Mouse (Mus musculus): Measurements from ENCODE around the gene Myo1e.
"Not testable (repeated sequence)": the region's sequence is repeated elsewhere in the genome, so short reads cannot be mapped to it uniquely, and the experiment has no call there.

Gene Myo1e

DNA sequence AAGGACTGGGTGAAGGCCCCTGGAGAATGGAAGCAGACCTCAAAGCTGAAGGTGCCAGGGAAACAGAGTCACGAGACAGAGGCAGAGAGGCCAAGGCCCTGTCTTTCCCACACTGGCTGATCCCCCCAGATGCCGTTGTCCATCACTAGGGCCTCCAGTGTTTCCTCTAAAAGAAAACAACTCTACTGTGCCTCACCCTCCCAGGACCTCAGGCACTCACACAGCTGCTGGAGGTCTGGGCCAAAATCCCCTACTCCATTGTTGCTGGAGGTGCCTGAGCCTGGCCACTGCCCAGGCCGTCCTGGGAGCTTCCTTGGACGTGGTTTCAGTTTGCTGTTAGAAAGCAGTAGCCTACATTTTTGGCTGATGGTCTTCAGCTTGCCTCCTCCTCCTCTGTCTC is 47.9 kb downstream of the Myo1e start:
- DNase-seq: no peak

DNA sequence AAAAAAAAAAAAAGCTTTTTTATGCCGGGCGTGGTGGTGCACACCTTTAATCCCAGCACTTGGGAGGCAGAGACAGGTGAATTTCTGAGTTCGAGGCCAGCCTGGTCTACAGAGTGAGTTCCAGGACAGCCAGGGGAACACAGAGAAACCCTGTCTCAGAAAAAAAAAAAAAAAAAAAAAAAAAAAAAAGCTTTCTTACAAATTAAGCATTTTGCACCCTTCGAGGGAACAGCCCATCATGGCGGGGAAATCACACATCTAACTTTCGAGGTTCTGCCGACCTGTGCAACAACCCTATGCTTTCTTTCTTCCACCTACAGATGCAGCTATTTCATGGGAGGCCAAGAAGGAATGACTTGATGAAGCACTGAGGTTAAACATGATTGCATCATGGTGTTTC is 48.9 kb downstream of the Myo1e start:
- DNase-seq: not testable (repeated sequence)

DNA sequence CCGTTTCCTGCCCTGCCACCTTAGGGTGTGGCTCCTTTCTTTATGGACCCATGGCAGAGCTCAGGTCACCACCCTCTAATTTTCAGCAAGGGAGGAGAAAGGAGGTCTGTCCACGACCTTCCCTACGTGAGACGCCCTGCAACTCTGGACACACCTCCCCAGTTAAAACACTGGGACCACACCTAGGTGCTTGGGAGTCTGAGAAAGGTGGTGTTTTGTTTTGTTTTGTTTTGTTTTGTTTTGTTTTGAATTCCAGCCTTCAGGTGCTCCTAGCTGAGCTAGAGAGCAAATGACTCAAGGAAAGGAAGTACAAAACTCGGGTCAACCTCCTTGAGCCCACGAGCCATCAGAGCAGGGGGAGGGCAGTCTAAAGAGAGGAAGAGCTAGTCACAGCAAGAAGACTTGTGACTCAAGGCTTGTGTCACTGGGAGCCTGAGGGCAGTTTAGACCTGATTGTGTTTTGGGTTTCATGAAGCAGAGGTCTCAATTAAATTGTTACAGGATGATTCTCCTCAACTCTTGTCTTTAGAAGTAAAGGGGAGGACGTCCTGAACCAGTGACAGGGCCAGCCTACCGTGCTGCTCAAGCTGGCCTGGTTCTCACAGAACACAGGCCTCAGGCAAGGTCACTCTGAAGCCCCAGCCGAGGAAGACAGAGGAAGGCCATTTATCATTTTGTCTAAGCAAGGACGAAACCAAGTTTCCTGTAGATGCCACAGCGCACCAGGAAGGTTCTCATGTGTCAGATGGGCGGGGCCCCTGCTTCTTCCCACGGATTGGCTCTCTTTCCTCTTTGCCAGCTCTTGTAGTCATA is 50.3 kb downstream of the Myo1e start:
- DNase-seq: peak; percentile 52

DNA sequence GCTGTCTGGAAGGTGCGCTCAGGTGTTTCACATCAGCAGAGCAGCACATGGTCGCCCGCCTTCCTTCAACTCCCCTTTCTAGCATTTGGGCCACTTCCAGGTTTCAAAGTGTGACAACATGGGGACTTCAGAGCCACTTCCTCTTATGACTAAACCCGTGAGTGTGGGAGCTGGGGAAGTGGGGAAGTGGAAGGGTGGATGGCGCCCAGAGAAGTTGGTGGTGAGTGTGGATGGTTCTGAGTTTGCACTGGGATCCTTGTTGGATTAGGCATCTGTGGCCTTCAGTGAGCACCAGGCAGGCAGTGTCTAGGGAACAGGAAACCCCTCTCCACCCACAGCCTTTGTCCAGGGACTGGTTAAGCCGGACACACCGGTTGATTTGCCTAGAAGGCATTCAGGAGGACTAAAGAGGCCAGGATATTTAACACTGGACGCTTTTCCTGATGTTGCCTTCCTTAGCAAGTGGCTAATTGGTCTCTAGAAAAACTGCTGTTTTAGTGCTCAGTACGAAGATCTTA is 53.2 kb downstream of the Myo1e start:
- DNase-seq: peak; percentile 56

DNA sequence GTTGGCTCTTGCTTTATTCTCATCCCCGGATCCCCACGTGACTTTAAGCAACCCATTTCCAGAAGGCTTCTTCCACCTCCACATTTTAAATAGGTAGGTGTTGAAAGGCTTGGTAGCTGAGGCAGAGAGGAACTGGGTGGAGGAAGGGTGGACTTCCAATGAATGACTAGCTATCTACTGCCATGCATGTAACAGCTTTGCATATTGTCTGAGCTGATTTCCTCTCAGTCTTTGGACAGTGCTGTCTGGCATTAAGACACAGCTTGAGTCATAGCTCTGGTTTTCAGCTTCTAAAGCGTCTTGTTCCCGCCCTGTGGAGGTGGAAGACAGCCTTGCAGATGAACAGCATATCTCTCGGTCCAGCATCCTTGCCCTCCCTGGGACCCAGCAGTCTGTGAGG is 54.5 kb downstream of the Myo1e start:
- DNase-seq: no peak

DNA sequence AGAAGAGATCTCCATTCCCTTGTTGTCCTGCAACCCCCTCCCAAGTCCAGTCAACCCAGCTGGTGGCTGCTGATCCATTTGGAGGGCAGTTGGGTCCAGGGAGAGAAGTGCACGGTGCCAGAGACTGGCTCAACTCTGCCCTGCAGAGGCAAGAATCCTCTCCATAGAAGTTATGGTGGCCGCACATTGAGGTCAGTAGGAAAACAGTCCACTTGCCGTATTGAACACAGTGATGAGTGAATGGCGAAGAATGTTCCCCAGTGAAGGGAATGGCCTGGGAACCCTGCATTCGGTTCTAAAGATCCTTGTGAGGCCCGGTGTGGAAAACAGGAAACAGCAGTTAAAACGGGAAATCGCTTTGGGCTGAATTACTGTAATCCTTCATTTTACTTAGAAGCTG is 56.0 kb downstream of the Myo1e start:
- DNase-seq: no peak

DNA sequence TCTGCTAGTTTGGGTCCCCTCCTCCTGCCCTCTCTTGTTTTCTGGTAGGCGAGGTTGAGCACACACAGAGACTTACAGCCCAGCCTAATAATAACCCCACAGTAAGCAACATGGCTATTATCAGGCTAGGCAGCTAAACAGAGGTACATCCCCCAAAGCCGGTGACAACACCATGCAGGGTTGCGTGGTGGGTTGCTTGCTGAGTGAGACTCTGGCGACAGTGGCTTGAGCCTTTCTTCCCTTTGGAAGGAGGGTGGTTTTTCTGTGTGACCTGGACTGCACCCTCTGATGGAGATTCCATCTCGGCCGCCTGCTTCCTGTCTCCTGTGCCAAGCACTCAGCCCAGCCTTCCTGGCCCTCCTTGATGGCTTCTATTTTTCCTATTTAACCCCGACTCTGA is 56.6 kb downstream of the Myo1e start:
- peak; percentile 46 for DNase-seq

DNA sequence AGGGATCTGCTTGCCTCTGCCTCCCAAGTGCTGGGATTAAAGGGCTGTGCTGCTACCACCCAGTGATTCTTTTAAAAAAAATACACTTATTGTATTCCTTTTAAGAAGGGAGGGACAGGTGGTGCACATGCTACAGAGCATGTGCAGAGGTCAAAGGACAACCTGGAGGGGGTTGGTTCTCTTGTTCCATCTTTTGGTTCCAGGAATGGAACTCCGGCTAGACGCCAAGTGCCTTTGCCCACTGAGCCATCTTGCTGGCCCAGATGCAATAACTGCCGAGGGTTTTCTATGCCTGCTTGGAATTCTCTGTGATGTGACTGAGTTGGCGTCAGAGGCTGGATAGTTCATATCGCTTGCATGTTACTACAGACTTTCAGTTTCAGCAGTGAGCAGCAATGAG is 58.4 kb downstream of the Myo1e start:
- DNase-seq: no peak

DNA sequence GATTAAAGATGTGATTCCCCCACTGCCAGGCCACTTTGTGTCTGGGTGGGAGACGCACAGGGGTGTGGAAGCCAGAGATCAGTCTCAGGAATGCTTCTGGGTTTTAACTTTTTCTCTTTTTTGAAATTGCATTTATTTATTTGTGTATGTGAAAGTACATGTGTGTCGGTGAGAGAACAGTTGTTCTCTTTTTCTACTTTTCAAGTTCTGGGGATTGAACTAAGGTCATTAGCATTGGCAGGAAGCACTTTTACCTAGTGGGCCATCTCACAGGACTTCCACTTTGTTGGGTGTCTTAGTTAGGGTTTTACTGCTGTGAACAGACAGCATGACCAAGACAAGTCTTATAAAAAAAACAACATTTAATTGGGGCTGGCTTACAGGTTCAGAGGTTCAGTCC is 59.0 kb downstream of the Myo1e start:
- no peak for DNase-seq

DNA sequence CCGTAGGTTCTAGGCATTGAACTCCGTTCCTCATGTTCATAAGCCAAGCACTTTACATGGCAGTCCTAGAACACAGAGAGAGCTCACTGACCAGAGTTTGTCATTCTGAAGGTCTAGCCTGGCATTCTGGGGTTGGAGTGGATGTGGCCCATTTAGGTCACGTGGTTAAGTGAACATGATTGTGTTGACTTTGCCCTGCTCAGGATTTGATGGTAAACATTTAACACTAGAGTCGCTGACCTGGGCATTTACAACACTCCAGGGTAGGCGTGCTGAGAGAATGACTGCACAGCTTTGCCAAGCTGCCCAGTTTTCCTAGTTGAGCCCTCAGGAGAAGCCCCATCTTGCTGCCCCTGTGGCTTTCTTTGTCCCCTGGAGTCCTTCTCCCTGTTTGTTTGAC is 60.0 kb downstream of the Myo1e start:
- DNase-seq: no peak

DNA sequence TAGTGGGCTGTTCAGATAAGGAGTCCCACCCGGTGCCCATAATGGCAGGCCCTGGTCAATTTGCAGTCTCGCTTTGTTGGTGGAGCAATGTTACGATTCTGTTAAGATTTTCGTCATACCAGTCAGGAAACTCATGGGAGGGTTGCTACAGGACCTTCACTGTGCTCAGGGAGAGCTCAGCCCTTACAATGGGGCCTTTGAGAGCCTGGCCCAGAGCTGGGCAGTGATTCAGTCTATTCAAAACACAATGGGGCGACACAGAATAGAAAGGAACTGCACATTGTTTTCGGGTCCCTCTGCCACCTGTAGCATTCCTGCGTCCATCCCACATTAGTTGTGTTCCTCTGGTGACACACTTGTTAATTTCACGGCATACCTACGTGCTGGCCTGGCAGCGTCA is 62.2 kb downstream of the Myo1e start:
- DNase-seq: no peak

DNA sequence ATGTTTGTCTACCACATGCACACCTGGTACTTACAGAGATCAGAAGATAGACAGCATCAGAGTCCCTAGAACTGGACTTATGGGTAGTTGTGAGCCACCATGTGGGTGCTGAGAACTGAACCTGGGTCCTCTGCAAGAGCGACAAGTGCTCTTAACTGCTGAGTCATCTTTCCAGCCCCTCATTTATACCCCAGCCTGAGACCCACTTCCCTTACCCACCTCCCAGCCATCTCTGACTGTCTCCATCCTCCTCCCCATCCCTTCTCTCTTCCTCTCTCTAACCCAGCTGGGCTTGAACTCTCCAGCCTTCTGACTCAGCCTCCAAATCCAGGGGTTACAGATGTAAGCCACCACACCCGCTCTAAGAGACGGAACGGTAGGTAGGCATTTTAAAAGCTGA is 63.3 kb downstream of the Myo1e start:
- no peak for DNase-seq

DNA sequence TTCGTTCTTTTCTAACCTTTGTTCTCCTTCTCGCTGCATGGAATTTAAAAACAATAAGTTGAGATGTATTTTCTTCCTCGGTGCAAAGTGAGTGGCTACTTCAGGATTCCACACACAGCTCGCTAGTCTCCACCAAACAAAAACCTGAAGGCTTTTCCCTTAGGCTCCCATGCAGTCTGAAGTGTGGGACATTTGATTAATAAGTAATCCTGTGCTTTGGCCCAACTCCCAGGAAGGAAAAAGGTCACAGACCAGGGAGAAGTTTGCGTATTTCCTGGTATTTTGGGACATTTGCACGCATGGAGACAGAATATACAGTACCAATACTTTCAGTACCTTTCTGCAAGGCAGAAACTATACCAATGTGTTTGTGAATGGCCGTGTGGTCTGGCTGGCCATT is 64.0 kb downstream of the Myo1e start:
- no peak for DNase-seq

DNA sequence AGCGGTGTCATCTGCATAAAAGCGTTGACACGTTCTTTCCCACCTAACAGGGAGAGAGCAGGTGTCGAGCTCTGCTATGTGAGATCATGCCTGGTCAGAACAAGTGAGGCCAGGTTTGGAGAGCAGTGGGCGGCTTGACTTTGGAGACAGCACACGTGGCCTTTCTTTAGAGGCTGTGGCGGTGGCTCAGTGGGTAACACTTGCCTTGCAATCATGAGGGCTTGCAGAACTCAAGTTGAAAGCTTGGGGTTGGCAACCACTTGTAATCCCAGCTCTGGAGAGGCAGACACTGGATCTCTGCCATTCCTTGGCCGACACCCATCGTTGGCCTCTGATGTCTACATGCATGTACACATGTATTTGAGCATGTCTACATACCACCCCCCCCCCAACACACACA is 64.5 kb downstream of the Myo1e start:
- DNase-seq: no peak

DNA sequence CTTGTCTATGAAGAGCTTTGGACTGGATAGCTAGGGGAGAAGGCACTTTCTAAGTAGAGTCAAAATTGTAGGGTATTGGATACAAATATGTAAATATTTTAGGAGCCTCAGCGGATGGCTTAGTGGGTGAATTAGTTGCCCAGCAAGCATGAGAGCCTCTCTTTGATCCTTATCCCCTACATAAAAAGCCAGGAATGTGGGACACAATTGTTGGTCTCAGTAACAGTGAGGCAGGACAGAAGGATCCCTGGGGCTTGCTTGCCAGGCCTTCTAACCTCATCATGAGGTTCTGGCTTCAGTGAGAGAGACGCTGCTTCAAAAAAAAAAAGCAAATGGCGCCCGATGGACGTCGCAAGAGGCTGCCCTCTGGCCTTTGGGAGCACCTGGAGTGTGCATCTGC is 66.9 kb downstream of the Myo1e start:
- no peak for DNase-seq

DNA sequence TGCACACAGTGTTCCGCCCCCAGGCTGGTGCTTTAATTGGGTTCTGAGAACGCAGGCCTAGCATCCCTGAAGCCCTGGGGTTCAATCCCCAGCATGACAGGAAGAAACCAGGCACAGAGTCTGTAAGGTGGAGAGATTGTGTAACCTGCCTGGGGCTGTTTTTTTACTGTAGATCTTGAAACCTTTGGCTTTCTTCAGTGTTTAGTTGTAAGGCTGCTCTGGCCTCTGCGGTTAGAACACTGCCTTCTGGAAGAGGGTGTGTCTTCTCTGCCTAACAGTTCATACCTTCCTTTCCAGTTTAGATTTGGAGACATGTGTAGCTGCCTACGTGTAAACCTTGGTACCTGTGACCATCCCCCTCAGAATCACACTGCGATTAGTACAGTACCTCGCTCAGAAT is 67.3 kb downstream of the Myo1e start:
- DNase-seq: no peak

DNA sequence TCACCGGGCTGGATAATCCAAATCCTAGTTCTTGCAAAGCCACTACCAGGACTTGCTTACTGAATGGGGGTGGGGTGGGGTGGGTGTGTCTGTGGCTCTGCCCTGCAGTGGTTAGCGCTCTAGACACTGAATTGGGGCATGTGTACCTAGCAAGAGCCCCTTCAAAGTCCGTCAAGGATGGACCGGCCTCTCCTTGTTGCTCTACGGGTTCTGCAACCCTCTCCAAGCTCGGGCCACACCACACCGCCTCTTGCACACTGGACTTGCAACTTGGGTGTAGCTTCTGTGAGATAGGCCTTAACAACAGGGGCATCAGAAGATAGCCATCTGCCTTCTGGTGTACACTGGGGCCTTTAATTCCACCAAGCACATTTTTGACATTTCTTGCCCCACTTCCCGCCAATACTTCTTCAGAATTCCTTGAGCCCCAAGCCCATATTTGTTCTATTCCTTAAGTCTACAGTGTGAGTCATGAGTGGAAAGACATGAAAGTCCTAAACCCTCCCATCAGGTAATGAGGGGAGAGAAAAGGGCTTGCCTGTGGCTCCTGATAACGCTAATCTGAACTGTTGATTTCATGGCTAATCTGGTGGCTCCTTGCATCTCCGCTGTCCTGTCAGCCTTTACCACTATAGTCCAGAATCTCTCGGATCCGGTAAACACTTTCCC is 67.9 kb downstream of the Myo1e start:
- DNase-seq: no peak

DNA sequence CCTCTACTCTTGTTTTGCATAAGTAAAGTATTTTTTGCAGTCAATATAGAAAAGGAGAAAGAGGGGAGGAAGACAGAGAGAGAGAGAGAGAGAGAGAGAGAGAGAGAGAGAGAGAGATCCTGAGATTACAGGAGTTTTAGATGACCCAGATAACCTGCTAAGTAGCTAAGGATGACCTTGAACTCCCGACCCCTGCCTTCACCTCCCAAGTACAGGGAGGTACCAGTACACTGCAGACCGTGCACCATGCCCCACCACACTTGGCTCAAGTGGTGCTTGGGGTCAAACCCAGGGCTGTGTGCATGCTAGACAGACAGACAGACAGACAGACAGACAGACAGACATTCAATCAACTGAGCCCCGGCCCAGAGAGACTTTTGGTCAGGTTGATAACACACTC is 69.9 kb downstream of the Myo1e start:
- DNase-seq: no peak

DNA sequence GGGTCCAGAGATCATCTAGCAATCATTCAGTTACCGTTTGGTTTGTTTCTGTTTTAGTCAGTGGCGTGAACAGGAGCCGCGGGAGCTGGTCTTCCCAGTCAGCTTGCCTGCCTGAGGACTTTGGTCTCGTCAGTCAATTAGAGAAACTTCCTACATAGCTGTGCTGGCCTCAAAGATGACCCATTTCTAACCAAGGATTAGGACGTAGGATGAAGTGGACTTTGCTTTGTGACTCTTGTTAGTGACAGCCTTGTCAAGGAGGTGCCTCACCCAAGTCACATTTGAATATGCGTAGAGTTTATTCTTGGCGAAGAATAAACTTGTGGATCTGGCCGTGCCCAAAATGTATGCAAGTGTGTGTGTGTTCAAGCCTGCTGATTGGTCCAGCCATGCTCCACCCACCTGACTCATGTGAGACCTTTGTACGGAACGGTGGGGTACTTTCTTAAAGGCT is 70.4 kb downstream of the Myo1e start:
- no peak for DNase-seq

DNA sequence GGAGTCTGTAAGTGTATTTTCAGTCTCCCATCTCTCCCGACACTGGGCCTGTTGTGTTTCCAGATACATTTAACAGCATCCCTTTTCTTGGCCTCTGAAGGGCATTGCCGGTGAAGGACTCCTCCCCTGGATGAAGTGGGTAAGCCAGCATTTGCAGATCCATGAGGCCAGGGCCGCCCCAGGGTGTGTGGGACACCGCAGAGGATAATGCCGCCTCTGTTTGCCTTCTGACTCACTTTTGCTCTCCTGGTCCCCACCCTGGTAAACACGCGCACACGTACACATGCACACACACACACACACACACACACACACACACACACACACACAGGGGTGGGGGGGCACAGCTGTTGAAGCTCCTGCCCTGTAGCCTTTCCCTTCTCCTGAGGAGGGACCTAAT is 74.3 kb downstream of the Myo1e start:
- DNase-seq: no peak

DNA sequence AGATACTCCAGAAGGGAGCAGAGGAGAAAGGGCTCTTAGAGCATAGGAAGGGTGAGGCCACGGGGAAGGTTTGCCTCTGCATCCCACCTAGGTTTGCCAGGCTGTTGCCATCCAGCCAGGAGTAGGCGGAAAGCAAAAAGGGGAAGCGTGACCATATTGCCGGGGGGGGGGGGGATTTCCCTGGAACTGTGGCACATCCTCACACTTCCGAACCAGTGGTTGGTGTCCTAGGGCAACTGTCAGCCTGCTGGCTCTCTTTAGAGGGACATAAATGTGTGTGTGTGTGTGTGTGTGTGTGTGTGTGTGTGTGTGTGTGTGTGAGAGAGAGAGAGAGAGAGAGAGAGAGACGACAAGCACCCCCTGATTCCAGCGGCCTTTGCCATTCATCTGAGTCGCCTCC is 75.0 kb downstream of the Myo1e start:
- no peak for DNase-seq

DNA sequence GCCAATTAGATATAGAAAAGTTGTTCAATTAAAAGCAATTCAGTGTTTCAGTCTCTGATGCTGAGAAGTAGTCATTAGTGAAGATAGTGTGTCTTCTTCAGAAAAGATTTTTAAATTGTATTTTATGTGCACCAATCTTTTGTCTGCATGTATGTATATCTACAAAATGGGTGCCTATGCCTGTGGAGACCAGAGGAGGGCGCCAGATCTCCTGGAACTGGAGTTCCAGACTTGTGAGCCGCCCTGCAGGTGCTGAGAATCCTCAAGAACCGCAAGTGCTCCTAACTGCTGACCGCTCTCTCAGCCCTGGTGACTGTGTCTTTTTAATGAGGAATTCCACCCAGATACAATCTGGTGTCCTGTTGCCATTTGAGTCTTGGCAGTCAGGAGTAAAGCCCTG is 76.0 kb downstream of the Myo1e start:
- DNase-seq: no peak

DNA sequence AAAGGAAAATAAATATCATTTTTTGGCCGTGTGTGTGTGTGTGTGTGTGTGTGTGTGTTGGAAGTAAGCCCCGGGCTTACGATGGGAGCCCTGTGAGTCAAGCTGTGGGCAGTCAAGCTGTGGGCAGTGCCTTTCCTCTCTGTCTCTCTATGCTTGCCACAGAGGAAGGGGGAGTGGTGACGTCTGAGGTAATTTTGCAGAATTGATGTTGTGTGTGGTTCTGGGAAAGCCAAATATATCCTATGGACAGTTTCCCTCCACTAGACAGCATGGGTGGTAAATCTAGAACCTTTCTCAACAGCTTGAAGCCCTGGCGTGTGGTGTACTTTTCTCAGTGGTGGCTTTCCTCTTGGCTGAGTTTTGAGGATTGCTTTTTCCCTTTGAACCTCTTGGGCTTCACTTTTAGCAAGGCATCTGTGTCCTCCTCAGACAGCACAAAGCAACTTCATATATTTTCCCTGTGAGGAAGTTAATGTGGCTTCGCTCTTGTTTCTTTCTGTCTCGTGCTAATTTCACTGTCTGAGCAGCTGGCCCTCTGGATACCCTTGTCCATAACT is 77.5 kb downstream of the Myo1e start:
- DNase-seq: no peak

DNA sequence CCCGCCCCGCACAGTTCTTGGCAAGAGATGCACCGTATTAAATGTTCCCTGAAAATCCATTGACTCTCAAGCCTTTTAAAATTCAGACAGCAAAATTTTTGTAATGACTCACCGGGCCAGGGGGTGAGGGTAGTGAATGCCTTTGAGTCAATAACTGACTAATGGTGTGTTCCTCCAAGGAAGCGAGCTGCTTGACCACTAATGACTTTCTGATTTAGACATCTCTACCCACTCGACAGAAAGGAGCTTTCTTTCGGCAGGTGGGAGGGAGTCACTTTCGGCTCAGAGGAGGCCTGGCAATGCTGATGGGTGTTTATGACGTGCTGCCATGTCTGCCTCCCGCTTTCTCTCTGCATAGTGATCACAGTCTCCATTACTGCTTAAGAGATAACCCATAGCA is 83.6 kb downstream of the Myo1e start:
- DNase-seq: no peak
